Mouse (Mus musculus) lung, embryonic 14.5 days (tissue): ENCODE data around the gene Rbbp4. TPM values are rescaled to one million over a fixed set of nuclear protein-coding genes. Genes with fewer than 3 reads are reported as not detected.

ENCODE experiments used
- ATAC-seq: fragments of 200-750 bp; cut with Nextera tagmentation; 2 replicates; pipeline ENCODE4 v1.8.0; 2017; ENCODE audit warnings: mild to moderate bottlenecking, moderate TSS enrichment, moderate library complexity; ENCODE audit not compliant: insufficient read depth
- DNase-seq: peaks from one replicate; pipeline ENCODE4 v3.0.0-alpha.2; 2015
- H3K27ac ChIP-seq: fragments of 300-500 bp; sonication (generic); 2 replicates; pipeline ENCODE4 v1.5.1; 2014; ENCODE audit warnings: low read depth, mild to moderate bottlenecking, moderate library complexity
- H3K27me3 ChIP-seq: fragments of 300-500 bp; sonication (generic); 2 replicates; pipeline ENCODE4 v1.6.1; 2014; ENCODE audit warnings: low read length, control low read depth; ENCODE audit not compliant: insufficient read depth
- H3K36me3 ChIP-seq: fragments of 300-500 bp; sonication (generic); 2 replicates; pipeline ENCODE4 v1.6.1; 2014; ENCODE audit warnings: control low read depth; ENCODE audit not compliant: insufficient read depth
- H3K4me1 ChIP-seq: fragments of 300-500 bp; sonication (generic); 2 replicates; pipeline ENCODE4 v1.6.1; 2014; ENCODE audit warnings: antibody characterized with exemption, control low read depth; ENCODE audit not compliant: insufficient read depth
- H3K4me2 ChIP-seq: fragments of 300-500 bp; sonication (generic); 2 replicates; pipeline ENCODE4 v1.6.1; 2014; ENCODE audit warnings: mild to moderate bottlenecking
- H3K4me3 ChIP-seq: fragments of 300-500 bp; sonication (generic); 2 replicates; pipeline ENCODE4 v1.5.1; 2014; ENCODE audit warnings: low read depth, low read length
- H3K9ac ChIP-seq: fragments of 300-500 bp; sonication (generic); 2 replicates; pipeline ENCODE4 v1.6.1; 2014
- H3K9me3 ChIP-seq: fragments of 300-500 bp; sonication (generic); 2 replicates; pipeline ENCODE4 v1.6.1; 2016; ENCODE audit warnings: low read depth, low read length, control low read depth
- CTCF ChIP-seq: IDR thresholded peaks from 2 replicates; pipeline ENCODE4 v1.5.1; 2016; ENCODE audit warnings: antibody characterized with exemption, low read depth
- WGBS: fragments of 180-500 bp; shearing (Covaris S2); extraction: QIAGEN DNeasy Blood & Tissue Kit; methylation state at CpG from one replicate; pipeline ENCODE4 v1.1.7; 2014; 5-methylcytosine and 5-hydroxymethylcytosine counted together
- polyA plus RNA-seq: library from polyadenylated mRNA; unstranded; fragments of >200 nt; fragmentation: Nextera tagmentation; extraction: Ambion mirVana; gene quantifications from 2 replicates; pipeline ENCODE4 v1.2.1, GENCODE M21; 2014

Gene Rbbp4
- polyA plus RNA-seq, 1 experiment from 2014 or later, result 387 TPM

DNA sequence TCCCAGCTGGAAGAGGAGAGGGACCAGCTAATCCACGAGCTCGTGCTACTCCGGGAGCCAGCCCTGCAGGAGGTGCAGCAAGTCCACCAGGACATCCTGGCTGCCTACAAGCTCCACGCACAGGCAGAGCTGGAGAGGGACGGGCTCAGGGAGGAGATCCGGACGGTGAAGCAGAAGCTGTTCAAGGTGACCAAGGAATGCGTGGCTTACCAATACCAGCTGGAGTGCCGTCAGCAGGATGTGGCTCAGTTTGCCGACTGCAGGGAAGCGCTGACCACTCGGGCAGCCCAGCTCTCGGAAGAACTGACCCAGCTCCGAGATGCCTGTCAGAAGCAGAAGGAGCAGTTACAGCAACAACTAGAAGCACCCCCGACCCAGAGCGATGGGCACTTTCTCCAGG lies 41.5 kb downstream of the Rbbp4 start:
- peak overlapping the region; percentile 26; the same call in 1 of the 2 replicates for H3K4me2 ChIP-seq
- DNase-seq, result peak; percentile 13
- ATAC-seq, result no peak
- H3K9ac ChIP-seq, result peak overlapping the region; percentile 33
- no peak for TF ChIP-seq CTCF
- no peak overlapping the region for H3K4me3 ChIP-seq
- WGBS, result 15% methylated on average over 16 of the region's 16 CpGs
- no peak overlapping the region for H3K27ac ChIP-seq
- no peaks in the 10 kb centered on the region for H3K9me3 ChIP-seq
- H3K4me1 ChIP-seq, result no peaks in the 10 kb centered on the region
- H3K27me3 ChIP-seq, result 0 out of 2 replicates have a peak, but pooled peaks cover 8% of the 10 kb centered on the region
- no peaks in the 10 kb centered on the region for H3K36me3 ChIP-seq

- 60% methylated on average over 7 of the region's 7 CpGs for WGBS
- H3K36me3 ChIP-seq, result no peaks in the 10 kb centered on the region
- H3K4me2 ChIP-seq, result no peak overlapping the region
- H3K27me3 ChIP-seq, result peaks cover 12% of the 10 kb centered on the region; the same call in 1 of the 2 replicates
- no peaks in the 10 kb centered on the region for H3K4me1 ChIP-seq
- H3K9me3 ChIP-seq, result no peaks in the 10 kb centered on the region
- no peak overlapping the region for H3K9ac ChIP-seq
- no peak for ATAC-seq
- TF ChIP-seq CTCF, result no peak
- H3K4me3 ChIP-seq, result no peak overlapping the region
- no peak overlapping the region for H3K27ac ChIP-seq
- DNase-seq, result no peak
Observed at GRCm38 (mm10) chr4:129292831-129293230, 42.3 kb downstream of the Rbbp4 start.

DNA sequence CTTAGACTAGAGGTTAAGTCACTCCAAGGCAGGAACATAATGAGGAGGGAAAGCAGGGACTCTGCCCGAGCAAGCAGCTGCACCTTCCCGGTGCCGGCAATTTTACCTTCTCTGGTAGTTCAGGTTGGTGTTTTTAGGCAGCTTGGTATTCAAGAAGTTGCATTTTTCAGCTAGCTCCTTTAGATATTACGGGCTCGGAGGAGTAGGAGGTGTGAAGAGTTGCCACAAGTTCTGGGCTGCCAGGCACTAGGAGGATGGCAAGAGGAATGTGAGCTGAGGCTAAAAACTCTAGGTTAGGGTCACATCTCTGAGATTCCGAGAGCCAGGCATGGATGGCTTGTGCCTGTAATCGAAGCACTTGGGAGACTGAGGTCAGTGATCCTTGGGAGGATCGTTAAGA lies 45.5 kb downstream of the Rbbp4 start:
- H3K4me3 ChIP-seq, result no peak overlapping the region
- H3K9ac ChIP-seq, result no peak overlapping the region
- no peaks in the 10 kb centered on the region for H3K36me3 ChIP-seq
- H3K27ac ChIP-seq, result no peak overlapping the region
- DNase-seq (no peak), ATAC-seq (no peak)
- 82% methylated on average over 8 of the region's 8 CpGs for WGBS
- no peak for TF ChIP-seq CTCF
- peaks cover 10% of the 10 kb centered on the region; the same call in 1 of the 2 replicates for H3K4me1 ChIP-seq
- no peaks in the 10 kb centered on the region for H3K9me3 ChIP-seq
- peaks cover 27% of the 10 kb centered on the region for H3K27me3 ChIP-seq
- no peak overlapping the region for H3K4me2 ChIP-seq

DNA sequence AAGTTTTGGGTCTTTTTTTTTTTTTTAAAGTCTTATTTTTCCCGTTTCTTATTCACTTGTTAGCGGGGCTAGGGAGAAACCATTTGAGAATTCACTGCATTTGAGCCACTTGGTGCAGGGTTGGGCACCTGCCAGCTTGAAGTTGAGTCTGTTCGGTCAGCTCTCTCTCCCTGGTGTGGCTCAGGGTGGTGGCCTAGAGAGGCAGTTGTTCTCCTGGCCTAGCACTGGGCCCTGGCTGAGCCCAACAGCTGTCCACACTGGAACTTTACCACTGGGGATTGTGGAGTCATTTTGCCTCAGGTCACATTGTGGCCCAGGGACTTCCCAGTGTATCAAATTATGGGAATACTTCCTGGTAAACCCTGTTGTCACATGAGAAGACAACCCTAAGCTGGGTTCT lies 47.1 kb downstream of the Rbbp4 start:
- H3K4me1 ChIP-seq, result peaks cover 10% of the 10 kb centered on the region; the same call in 1 of the 2 replicates
- no peak overlapping the region for H3K9ac ChIP-seq
- ATAC-seq (no peak), DNase-seq (no peak)
- H3K9me3 ChIP-seq, result no peaks in the 10 kb centered on the region
- WGBS, result 29% methylated on average over 3 of the region's 3 CpGs
- peak overlapping the region; percentile 97; the same call in 1 of the 2 replicates for H3K4me2 ChIP-seq
- TF ChIP-seq CTCF, result no peak
- H3K36me3 ChIP-seq, result no peaks in the 10 kb centered on the region
- H3K4me3 ChIP-seq, result peak overlapping the region; percentile 46
- peaks cover 20% of the 10 kb centered on the region for H3K27me3 ChIP-seq
- no peak overlapping the region for H3K27ac ChIP-seq

DNA sequence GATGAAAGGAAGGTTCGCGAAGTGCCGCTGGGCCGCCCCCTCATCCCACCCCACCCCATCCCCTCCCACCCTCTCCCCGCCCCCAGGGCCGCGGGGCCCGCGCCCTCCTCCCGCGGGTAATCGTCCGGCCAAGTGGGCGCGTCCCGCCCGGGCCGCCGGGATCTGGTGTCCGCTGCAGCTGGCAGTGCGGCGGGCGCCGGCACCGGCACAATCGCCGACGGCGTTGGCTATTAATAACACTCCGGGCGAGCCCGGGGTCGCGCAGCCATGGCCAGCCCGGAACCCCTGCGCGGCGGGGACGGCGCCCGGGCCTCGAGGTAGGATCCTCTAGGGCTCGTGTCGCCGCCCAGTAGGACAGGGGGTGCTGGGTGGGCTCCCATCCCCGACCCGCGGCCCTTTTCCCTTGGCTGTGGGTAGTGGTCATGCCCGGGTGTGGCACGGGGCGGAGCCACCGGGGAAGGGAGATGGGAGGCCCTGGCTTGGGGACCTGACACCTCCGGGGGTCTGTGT lies 47.6 kb downstream of the Rbbp4 start, which contains the start of gene Sync:
Sync (plus strand) TSS at position 146 of the 510 bp plus-strand sequence.
- Histone ChIP-seq H3K27ac (no peak within 1 kb of the TSS), H3K4me1 (peaks cover 10% of the 10 kb centered on the region; the same call in 1 of the 2 replicates), H3K9me3 (no peaks in the 10 kb centered on the region), H3K9ac (peak within 1 kb of the TSS; percentile 54), H3K27me3 (peaks cover 20% of the 10 kb centered on the region), H3K4me2 (peak within 1 kb of the TSS; percentile 97), H3K4me3 (peak within 1 kb of the TSS; percentile 46), H3K36me3 (no peaks in the 10 kb centered on the region)
- ATAC-seq (peak; percentile 55; the same call in 1 of the 2 replicates), DNase-seq (peak; percentile 47)
- WGBS, result under 1% methylated on average over 46 of the region's 53 CpGs
- no peak for TF ChIP-seq CTCF

DNA sequence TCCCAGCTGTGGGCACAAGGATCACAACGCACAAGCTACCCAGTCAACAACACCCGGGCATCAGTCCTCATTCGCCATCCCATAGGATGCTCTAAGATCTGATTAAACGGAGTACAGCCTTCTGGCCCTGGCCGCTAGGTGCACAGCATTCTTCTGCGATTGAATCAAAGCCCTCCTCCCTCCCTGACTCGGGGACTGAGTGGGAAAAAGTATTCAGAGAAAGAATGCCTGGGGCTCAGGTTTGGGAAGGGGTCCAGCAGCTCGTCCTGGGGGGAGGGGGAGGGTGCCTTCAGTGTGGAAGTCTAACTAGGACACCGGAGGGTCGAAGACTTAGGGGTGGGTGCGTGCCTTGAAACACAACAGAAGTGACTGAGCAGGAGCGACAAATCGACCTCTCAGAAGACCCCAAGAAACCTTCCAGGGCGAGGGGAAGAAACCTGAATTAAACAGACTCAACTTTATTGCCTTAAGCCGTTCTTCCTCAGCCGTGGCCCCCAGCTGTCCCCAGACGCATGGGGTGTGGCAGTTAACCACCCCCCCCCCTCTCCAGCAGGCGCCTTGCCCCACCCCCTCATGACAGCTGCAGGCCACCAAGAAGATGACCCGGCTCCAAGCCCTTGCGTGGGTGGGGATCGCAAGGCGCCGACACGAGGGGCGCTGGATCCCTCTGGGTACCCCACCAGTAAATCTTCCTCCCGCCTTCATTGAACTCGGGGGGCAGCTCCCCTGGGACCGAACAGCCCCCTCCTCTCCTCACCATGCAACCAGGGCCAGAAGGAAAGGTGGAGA lies 48.3 kb downstream of the Rbbp4 start:
- whole genome bisulfite sequencing, result 4% methylated on average over 25 of the region's 28 CpGs
- TF ChIP-seq CTCF, result peak; percentile 39
- ATAC-seq, result peak; percentile 38

More for the DNA sequence above, 48.3 kb downstream of the Rbbp4 start:
- Histone ChIP-seq H3K9me3 (no peaks in the 10 kb centered on the region), H3K9ac (peak overlapping the region; percentile 54), H3K4me3 (peak overlapping the region; percentile 46), H3K4me1 (peaks cover 10% of the 10 kb centered on the region; the same call in 1 of the 2 replicates), H3K4me2 (peak overlapping the region; percentile 97), H3K27me3 (peaks cover 20% of the 10 kb centered on the region), H3K36me3 (no peaks in the 10 kb centered on the region), H3K27ac (no peak overlapping the region)
- peak; percentile 62 for DNase-seq
